Mouse (Mus musculus): ENCODE measurements around the gene Ppwd1. TPM values are rescaled to one million over a fixed set of nuclear protein-coding genes. Genes with fewer than 3 reads are reported as not detected.

Ppwd1 gene
- polyA plus RNA-seq (2012; rRNA removed): 0.49 and 0.51 TPM in 2 replicates

GRCm38 (mm10) chr13:104228384-104229066, at the start of gene Ppwd1, which contains the start of gene Cenpk:
Gene Ppwd1 (minus strand): TSS chr13:104228843.
Gene Cenpk (plus strand): TSS chr13:104228611.

GRCm38 (mm10) chr13:104178650-104179121, 50.0 kb downstream of the Ppwd1 start, which contains the start of gene Trim23:
Gene Trim23 (plus strand): TSS chr13:104178797.

GRCm38 (mm10) chr13:104177796-104178649, 50.6 kb downstream of the Ppwd1 start, which contains the start of gene Trappc13:
Gene Trappc13 (minus strand): TSS chr13:104178469.

Other genes starting within 250 kb of the Ppwd1 start
- 7.0 and 8.9 TPM in 2 replicates for gene Nln, start 119.2 kb downstream of the Ppwd1 start, polyA plus RNA-seq (2012; rRNA removed)
- 0.77 and 0.86 TPM in 2 replicates for gene Sgtb, start 119.1 kb downstream of the Ppwd1 start, polyA plus RNA-seq (2012; rRNA removed)
- 4.4 and 4.7 TPM in 2 replicates for gene Trappc13, start 50.4 kb downstream of the Ppwd1 start, polyA plus RNA-seq (2012; rRNA removed)
- gene Trim23, start 50.0 kb downstream of the Ppwd1 start, polyA plus RNA-seq (2012; rRNA removed): 0.93 and 1.1 TPM in 2 replicates
- 0.14 and 0.31 TPM in 2 replicates for gene Cenpk, start 232 bp downstream of the Ppwd1 start, polyA plus RNA-seq (2012; rRNA removed)
- gene Adamts6, start 59.0 kb upstream of the Ppwd1 start, polyA plus RNA-seq (2012; rRNA removed): 0.41 and 0.54 TPM in 2 replicates